Mouse (Mus musculus) ES-CJ7 (cell line): ENCODE data around the gene Pip5kl1.
A peak's percentile ranks its signal among the peaks of the same experiment; 100 is the strongest.

ENCODE experiments used
- DNase-seq: peaks from one replicate; pipeline ENCODE4 v3.0.0; 2011; ENCODE audit warnings: low read depth, low spot score

Pip5kl1 gene

GRCm38 (mm10) chr2:32547964-32548739 is 26.4 kb upstream of the Pip5kl1 start:
- DNase-seq, result no peak

- no peak for DNase-seq
These were observed 25.4 kb upstream of the Pip5kl1 start for GRCm38 (mm10) chr2:32549171-32549570.

- DNase-seq, result no peak
These were observed 24.8 kb upstream of the Pip5kl1 start for GRCm38 (mm10) chr2:32549764-32550163.

- no peak for DNase-seq
These were observed 23.4 kb upstream of the Pip5kl1 start for GRCm38 (mm10) chr2:32551236-32551635.

GRCm38 (mm10) chr2:32553592-32554148 is 20.9 kb upstream of the Pip5kl1 start:
- DNase-seq, result no peak

- peak; percentile 35 for DNase-seq
These were observed 19.1 kb upstream of the Pip5kl1 start for GRCm38 (mm10) chr2:32555484-32555883.

- DNase-seq, result no peak
These were observed 18.6 kb upstream of the Pip5kl1 start for GRCm38 (mm10) chr2:32556019-32556418.

- DNase-seq, result no peak
These were observed 15.0 kb upstream of the Pip5kl1 start for GRCm38 (mm10) chr2:32559570-32559969.

GRCm38 (mm10) chr2:32566536-32567063 is 8.0 kb upstream of the Pip5kl1 start:
- DNase-seq, result peak; percentile 83

- DNase-seq, result no peak
These were observed 6.4 kb upstream of the Pip5kl1 start for GRCm38 (mm10) chr2:32568149-32568548.

GRCm38 (mm10) chr2:32568941-32569340 is 5.7 kb upstream of the Pip5kl1 start:
- DNase-seq, result no peak

- peak; percentile 95 for DNase-seq
These were observed 3.7 kb upstream of the Pip5kl1 start, which contains the start of gene Dpm2 for GRCm38 (mm10) chr2:32570698-32571494. Gene Dpm2 (plus strand): TSS chr2:32570858.

GRCm38 (mm10) chr2:32572196-32572595 is 2.4 kb upstream of the Pip5kl1 start:
- DNase-seq, result no peak

- peak; percentile 64 for DNase-seq
These were observed 446 bp downstream of the Pip5kl1 start for GRCm38 (mm10) chr2:32574901-32575585.

- DNase-seq, result peak; percentile 79
These were observed 1.1 kb downstream of the Pip5kl1 start, which contains the start of gene 9430097D07Rik for GRCm38 (mm10) chr2:32575586-32576160. Gene 9430097D07Rik (minus strand): TSS chr2:32575684.

- DNase-seq, result no peak
These were observed 1.9 kb downstream of the Pip5kl1 start for GRCm38 (mm10) chr2:32576532-32576931.

- no peak for DNase-seq
These were observed 3.8 kb downstream of the Pip5kl1 start for GRCm38 (mm10) chr2:32578146-32579046.

- peak; percentile 53 for DNase-seq
These were observed 7.0 kb downstream of the Pip5kl1 start for GRCm38 (mm10) chr2:32581450-32582095.
